In the genomic region with DNA sequence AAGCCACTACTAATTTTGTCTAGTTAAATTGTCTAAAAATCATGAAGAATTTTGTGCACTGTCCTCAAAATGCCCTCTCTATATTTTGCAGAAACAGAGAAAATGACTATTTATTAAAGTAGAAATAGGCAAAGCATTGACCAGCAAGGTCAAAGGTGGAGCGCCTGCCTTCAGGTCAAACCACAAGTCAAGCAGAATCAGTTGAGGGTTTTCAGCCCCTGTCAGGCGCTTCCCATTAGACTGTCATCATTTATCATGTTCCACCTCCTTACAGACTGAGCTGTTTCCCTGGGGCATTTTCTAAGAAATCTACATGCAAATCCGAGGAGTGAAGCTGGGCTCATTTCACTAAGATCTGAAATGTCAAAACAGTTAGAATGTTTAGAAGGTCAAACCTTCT, we compare ENCODE assay signal across 19 mouse cellular contexts.
DNase-seq lines count a peak whose midpoint lies in the region; ATAC-seq lines count a peak whose summit lies in the region.
"Had no signal": no experiment of that assay in that cellular context is flagged by ENCODE, and none has a peak within 500 bp of the region (broad histone marks: within the 10 kb centered on the region; RNA-seq: fewer than 3 reads in every experiment).

No protein-coding gene starts in this region.

- no peak for ATAC-seq in kidney, embryonic 15.5 days (replicated peaks; ENCODE audit: low FRiP score)
- no peak for ATAC-seq in megakaryocyte-erythroid progenitor cell, adult 5-6 weeks (replicated peaks; ENCODE audit: low FRiP score, low TSS enrichment, poor library complexity, severe bottlenecking)

- 41% methylated on average over 3 of the region's 3 CpGs for WGBS in kidney, embryonic 15.5 days
- WGBS in forebrain, embryonic 10.5 days, result 84% methylated on average over 3 of the region's 3 CpGs

- H3K4me2 ChIP-seq in kidney, embryonic 15.5 days, result no peak overlapping the region
- H3K4me2 ChIP-seq: liver, embryonic 11.5 days; midbrain, embryonic 11.5 days; neural tube, embryonic 13.5 days; stomach, embryonic 15.5 days had no signal

- no peaks in the 10 kb centered on the region for H3K36me3 ChIP-seq in kidney, embryonic 15.5 days
- H3K36me3 ChIP-seq in forebrain, embryonic 10.5 days (replicated peaks), result no peaks in the 10 kb centered on the region
- H3K36me3 ChIP-seq: neural tube, embryonic 13.5 days; stomach, embryonic 15.5 days had no signal

- H3K27me3 ChIP-seq in kidney, embryonic 15.5 days, result no peaks in the 10 kb centered on the region
- H3K27me3 ChIP-seq in forebrain, embryonic 10.5 days (ENCODE audit: poor library complexity, severe bottlenecking), result no peaks in the 10 kb centered on the region
- H3K27me3 ChIP-seq: neural tube, embryonic 13.5 days; stomach, embryonic 15.5 days had no signal

- no peaks in the 10 kb centered on the region for H3K9me3 ChIP-seq in kidney, embryonic 15.5 days (replicated peaks)
- no peaks in the 10 kb centered on the region for H3K9me3 ChIP-seq in forebrain, embryonic 10.5 days
- H3K9me3 ChIP-seq: neural tube, embryonic 13.5 days; stomach, embryonic 15.5 days had no signal

- no peak overlapping the region for H3K9ac ChIP-seq in kidney, embryonic 15.5 days
- H3K9ac ChIP-seq: neural tube, embryonic 13.5 days; stomach, embryonic 15.5 days had no signal

- H3K4me3 ChIP-seq in kidney, embryonic 15.5 days (replicated peaks), result no peak overlapping the region
- H3K4me3 ChIP-seq in forebrain, embryonic 10.5 days, result no peak overlapping the region
- H3K4me3 ChIP-seq: heart, adult 2 months; neural tube, embryonic 13.5 days; stomach, embryonic 15.5 days had no signal

- no peak overlapping the region for H3K27ac ChIP-seq in kidney, embryonic 15.5 days
- H3K27ac ChIP-seq in forebrain, embryonic 10.5 days, result no peak overlapping the region
- H3K27ac ChIP-seq: heart, adult 2 months; neural tube, embryonic 13.5 days; stomach, embryonic 15.5 days had no signal

- H3K4me1 ChIP-seq in kidney, embryonic 15.5 days, result no peaks in the 10 kb centered on the region
- H3K4me1 ChIP-seq in forebrain, embryonic 10.5 days, result no peaks in the 10 kb centered on the region
- H3K4me1 ChIP-seq: neural tube, embryonic 13.5 days; stomach, embryonic 15.5 days had no signal

- DNase-seq in kidney, postnatal 10 days, result peak; percentile 41
- peak; percentile 74 for DNase-seq in embryo, embryonic 10 days (ENCODE audit: low spot score)
- DNase-seq in embryo, embryonic 9.5 days (ENCODE audit: extremely low spot score), result peak; percentile 49
- DNase-seq in mesoderm, embryonic 11.5 days (ENCODE audit: low read depth, low spot score), result peak; percentile 64
- DNase-seq in forebrain, embryonic 10.5 days (ENCODE audit: extremely low spot score, low spot score), result no peak
- DNase-seq in right cerebral cortex, adult 2 months (ENCODE audit: low spot score in 2 of 2), result no peak
- DNase-seq: cerebellum, adult 8-10 months; gastrocnemius, postnatal 14 days; heart, adult 2 months; lung, adult 18-20 months; lung, postnatal 14 days; thymus, adult 18-20 months; thymus, postnatal 4 days had no signal

Comparison
In these comparisons a context has a peak if more than half of its experiments do, and no peak if none do; other contexts are left out.
1. DNase-seq: peak in kidney, postnatal 10 days (single experiment), embryo, embryonic 10 days (single experiment), embryo, embryonic 9.5 days (single experiment) and mesoderm, embryonic 11.5 days (single experiment); none in forebrain, embryonic 10.5 days (single experiment) and right cerebral cortex, adult 2 months (0 of 2).